Mouse (Mus musculus): Measurements from ENCODE around the gene Cx3cr1. TPM values are rescaled to one million over a fixed set of nuclear protein-coding genes. Genes with fewer than 3 reads are reported as not detected.

Gene Cx3cr1
- polyA plus RNA-seq, 1 experiment: 65.4 TPM

DNA sequence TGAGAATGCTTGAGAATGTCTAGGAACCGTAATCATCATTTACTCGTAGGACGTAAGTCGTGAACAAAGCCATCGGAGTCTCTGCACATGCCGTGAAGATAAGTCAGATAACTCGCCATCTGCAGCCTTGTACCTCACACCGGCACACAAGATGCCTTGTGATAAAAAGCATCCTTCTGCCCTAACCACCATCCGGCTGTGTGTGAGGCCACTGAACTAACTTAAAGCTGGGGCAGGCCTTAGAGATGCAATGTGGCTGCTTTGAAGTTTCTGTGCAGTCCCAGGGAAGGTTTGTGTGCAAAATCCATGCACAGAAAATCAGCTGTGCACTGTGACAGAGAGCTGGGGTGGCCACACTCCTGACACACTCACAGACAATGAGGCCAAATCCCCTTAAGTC, 14.7 kb upstream of the Cx3cr1 start:
- no peak overlapping the region for H3K27ac ChIP-seq (ENCODE audit: insufficient read depth, low read depth, low read length)
- no peak overlapping the region for H3K4me3 ChIP-seq (ENCODE audit: insufficient read depth, low read length)
- TF ChIP-seq POLR2A (IDR thresholded peaks at IDR 0.05; ENCODE audit: borderline replicate concordance, low read depth, low read length) (no peak), CTCF (IDR thresholded peaks at IDR 0.05; ENCODE audit: low read depth, low read length) (no peak)
- no peaks in the 10 kb centered on the region for H3K4me1 ChIP-seq (ENCODE audit: control insufficient read depth, insufficient read depth, low read length)

DNA sequence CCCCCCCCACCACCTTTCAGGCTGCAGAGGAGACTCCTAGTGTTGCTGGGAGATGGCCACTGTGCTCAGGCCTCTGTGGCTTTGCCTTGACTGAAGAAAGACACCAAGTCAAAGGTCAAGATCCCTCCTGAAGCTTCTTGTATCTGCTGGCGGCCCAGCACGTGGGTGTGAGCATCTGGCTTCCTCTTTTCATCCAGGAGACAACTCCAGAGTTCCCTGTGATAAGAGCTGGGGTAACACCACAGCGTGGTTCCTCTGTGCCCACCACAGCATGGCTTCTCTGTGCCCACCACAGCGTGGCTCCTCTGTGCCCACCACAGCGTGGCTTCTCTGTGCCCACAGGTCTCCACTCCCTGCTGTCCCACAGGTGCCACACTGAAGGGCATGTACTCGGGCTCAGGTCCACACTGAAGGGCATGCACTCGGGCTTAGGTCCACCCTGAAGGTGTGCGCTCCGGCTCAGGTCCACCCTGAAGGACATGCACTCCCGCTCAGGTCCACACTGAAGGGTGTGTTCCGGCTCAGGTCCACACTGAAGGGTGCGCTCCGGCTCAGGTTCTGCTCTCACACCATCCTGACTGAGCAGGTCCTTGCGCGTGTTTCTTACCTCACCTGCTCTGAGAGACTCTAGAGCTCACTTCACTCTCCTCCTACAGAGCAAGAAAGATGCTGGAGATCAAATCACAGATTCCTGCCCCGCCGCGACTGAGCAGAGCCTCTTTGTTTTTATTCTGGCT, 13.6 kb upstream of the Cx3cr1 start:
- no peak overlapping the region for H3K27ac ChIP-seq (ENCODE audit: insufficient read depth, low read depth, low read length)
- no peak overlapping the region for H3K4me3 ChIP-seq (ENCODE audit: insufficient read depth, low read length)
- no peaks in the 10 kb centered on the region for H3K4me1 ChIP-seq (ENCODE audit: control insufficient read depth, insufficient read depth, low read length)
- no peak for TF ChIP-seq CTCF (IDR thresholded peaks at IDR 0.05; ENCODE audit: low read depth, low read length)
- TF ChIP-seq POLR2A (IDR thresholded peaks at IDR 0.05; ENCODE audit: borderline replicate concordance, low read depth, low read length): no peak

DNA sequence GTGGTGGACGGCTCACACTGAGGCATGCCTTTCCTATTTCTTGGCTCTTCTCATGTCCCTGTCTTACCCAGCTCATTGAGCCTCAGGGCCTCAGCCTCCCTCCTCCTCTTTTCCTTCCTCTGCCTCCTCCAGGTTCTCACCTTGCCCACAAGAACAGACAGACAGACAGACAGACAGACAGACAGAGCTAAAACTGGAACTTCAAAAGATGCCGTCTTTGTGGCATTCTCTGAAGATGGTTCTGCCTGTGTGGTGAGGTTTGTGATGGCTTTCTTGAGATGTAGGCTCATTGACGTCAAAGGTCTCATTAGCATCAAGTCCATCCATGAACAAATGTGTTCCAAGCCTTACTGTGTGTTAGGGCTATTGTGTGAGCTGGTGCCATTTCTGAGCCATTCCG, 13.0 kb upstream of the Cx3cr1 start:
- TF ChIP-seq POLR2A (IDR thresholded peaks at IDR 0.05; ENCODE audit: borderline replicate concordance, low read depth, low read length): no peak
- no peak for TF ChIP-seq CTCF (IDR thresholded peaks at IDR 0.05; ENCODE audit: low read depth, low read length)
- Histone ChIP-seq H3K4me1 (ENCODE audit: control insufficient read depth, insufficient read depth, low read length) (no peaks in the 10 kb centered on the region), H3K27ac (ENCODE audit: insufficient read depth, low read depth, low read length) (no peak overlapping the region), H3K4me3 (ENCODE audit: insufficient read depth, low read length) (no peak overlapping the region)

- no peak overlapping the region for H3K27ac ChIP-seq (ENCODE audit: insufficient read depth, low read depth, low read length)
- no peak for TF ChIP-seq CTCF (IDR thresholded peaks at IDR 0.05; ENCODE audit: low read depth, low read length)
- TF ChIP-seq POLR2A (IDR thresholded peaks at IDR 0.05; ENCODE audit: borderline replicate concordance, low read depth, low read length): no peak
- H3K4me1 ChIP-seq (ENCODE audit: control insufficient read depth, insufficient read depth, low read length): no peaks in the 10 kb centered on the region
- no peak overlapping the region for H3K4me3 ChIP-seq (ENCODE audit: insufficient read depth, low read length)
Measured at GRCm38 (mm10) chr9:120081967-120082366, 12.3 kb upstream of the Cx3cr1 start.

DNA sequence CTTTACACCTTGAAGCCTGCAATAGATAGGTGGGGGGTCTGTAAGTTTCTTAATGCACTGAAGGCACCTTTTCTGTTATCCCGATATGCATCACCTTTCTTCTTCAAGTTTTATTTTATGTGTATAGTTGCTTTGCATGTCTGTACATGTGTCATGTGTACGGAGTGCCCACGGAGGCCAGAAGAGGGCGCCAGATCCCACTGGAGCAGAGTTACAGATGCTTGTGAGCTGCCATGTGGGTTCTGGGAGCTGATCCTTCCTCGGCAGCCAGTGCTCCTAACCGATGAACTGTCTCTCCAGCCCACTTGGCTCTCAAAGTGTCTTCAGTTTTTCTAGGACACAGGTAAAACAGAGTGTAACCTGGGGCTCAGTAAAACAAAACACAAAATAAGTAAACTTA, 11.6 kb upstream of the Cx3cr1 start:
- TF ChIP-seq POLR2A (IDR thresholded peaks at IDR 0.05; ENCODE audit: borderline replicate concordance, low read depth, low read length) (no peak), CTCF (IDR thresholded peaks at IDR 0.05; ENCODE audit: low read depth, low read length) (no peak)
- H3K4me1 ChIP-seq (ENCODE audit: control insufficient read depth, insufficient read depth, low read length): no peaks in the 10 kb centered on the region
- no peak overlapping the region for H3K27ac ChIP-seq (ENCODE audit: insufficient read depth, low read depth, low read length)
- H3K4me3 ChIP-seq (ENCODE audit: insufficient read depth, low read length): no peak overlapping the region

DNA sequence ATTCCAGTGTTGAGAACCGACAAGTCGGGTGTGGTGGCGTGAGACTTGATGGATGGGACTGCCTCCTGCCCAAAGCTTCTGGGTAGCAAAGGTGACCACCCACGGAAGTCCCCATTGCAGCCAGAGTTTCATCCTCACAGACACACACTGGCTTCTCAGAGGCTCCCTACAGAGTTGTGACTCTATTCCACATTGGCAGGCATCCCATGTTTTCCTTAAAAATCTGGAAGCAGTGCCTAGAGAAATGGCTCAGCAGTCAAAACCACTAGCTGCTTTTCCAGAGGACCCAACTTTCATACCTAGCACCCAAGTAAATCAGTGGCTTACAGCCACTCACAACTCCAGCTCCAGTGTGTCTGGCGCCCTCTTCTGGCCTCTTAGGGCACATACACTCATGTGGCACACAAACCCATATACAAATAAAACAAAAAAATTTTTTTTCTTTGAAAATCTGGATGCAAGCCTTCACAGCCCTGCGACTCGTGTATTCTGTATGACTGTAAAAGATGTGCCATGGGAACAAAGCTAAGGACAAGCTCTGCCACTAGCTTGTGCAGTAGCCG, 10.9 kb upstream of the Cx3cr1 start:
- TF ChIP-seq POLR2A (IDR thresholded peaks at IDR 0.05; ENCODE audit: borderline replicate concordance, low read depth, low read length) (no peak), CTCF (IDR thresholded peaks at IDR 0.05; ENCODE audit: low read depth, low read length) (no peak)
- H3K4me1 ChIP-seq (ENCODE audit: control insufficient read depth, insufficient read depth, low read length): no peaks in the 10 kb centered on the region
- no peak overlapping the region for H3K27ac ChIP-seq (ENCODE audit: insufficient read depth, low read depth, low read length)
- H3K4me3 ChIP-seq (ENCODE audit: insufficient read depth, low read length): no peak overlapping the region

DNA sequence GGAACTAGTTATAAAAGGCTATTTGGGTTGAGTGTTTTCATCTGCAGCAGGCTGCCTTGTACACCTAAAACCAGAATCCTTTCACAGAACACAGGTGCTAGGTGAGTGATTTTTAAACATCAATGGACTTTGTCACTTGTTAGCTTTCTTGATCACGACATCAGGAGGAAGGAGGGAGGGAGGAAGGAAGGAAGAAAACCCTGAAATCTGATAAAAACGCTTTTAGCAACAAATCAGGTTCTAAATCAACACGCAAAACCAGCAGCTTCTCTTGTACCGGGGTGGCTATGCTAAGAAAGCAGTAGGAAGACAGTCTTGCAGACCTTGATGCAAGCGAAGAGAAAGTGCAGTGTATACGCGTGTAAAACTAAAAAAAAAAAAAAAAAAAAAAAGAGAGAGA, 10.2 kb upstream of the Cx3cr1 start:
- H3K4me1 ChIP-seq (ENCODE audit: control insufficient read depth, insufficient read depth, low read length): no peaks in the 10 kb centered on the region
- H3K27ac ChIP-seq (ENCODE audit: insufficient read depth, low read depth, low read length): no peak overlapping the region
- TF ChIP-seq CTCF (IDR thresholded peaks at IDR 0.05; ENCODE audit: low read depth, low read length): no peak
- no peak overlapping the region for H3K4me3 ChIP-seq (ENCODE audit: insufficient read depth, low read length)

- TF ChIP-seq CTCF (IDR thresholded peaks at IDR 0.05; ENCODE audit: low read depth, low read length) (no peak), POLR2A (IDR thresholded peaks at IDR 0.05; ENCODE audit: borderline replicate concordance, low read depth, low read length) (no peak)
- Histone ChIP-seq H3K4me3 (ENCODE audit: insufficient read depth, low read length) (no peak overlapping the region), H3K27ac (ENCODE audit: insufficient read depth, low read depth, low read length) (no peak overlapping the region)
Measured at GRCm38 (mm10) chr9:120078241-120078640, 8.6 kb upstream of the Cx3cr1 start.

DNA sequence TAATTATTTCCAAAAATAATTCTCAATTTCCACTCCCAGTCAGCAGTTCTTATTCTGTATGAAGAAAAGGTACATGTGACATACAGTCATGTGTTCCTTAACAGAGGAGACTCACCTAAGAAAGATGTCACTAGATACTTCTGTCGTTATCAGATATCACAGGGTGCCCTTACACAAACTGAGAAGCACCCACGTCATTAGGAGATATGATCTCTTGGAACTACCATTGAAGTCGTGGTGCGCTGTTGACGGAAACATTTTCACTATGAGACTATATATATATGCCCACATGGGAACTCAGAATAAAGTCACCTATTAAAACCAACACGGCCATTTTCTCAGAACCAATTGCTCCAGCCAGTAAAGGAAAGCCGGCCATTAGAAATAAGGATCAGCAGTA, 4.8 kb upstream of the Cx3cr1 start:
- Histone ChIP-seq H3K27ac (ENCODE audit: insufficient read depth, low read depth, low read length) (no peak overlapping the region), H3K4me1 (ENCODE audit: control insufficient read depth, insufficient read depth, low read length) (peaks cover 23% of the 10 kb centered on the region), H3K4me3 (ENCODE audit: insufficient read depth, low read length) (no peak overlapping the region)
- no peak for TF ChIP-seq CTCF (IDR thresholded peaks at IDR 0.05; ENCODE audit: low read depth, low read length)
- TF ChIP-seq POLR2A (IDR thresholded peaks at IDR 0.05; ENCODE audit: borderline replicate concordance, low read depth, low read length): no peak

More at GRCm38 (mm10) chr9:120078241-120078640, 8.6 kb upstream of the Cx3cr1 start:
- H3K4me1 ChIP-seq (ENCODE audit: control insufficient read depth, insufficient read depth, low read length): no peaks in the 10 kb centered on the region

GRCm38 (mm10) chr9:120073169-120073568, 3.5 kb upstream of the Cx3cr1 start:
- H3K27ac ChIP-seq (ENCODE audit: insufficient read depth, low read depth, low read length): no peak overlapping the region
- TF ChIP-seq POLR2A (IDR thresholded peaks at IDR 0.05; ENCODE audit: borderline replicate concordance, low read depth, low read length) (no peak), CTCF (IDR thresholded peaks at IDR 0.05; ENCODE audit: low read depth, low read length) (peak; percentile 91)
- H3K4me1 ChIP-seq (ENCODE audit: control insufficient read depth, insufficient read depth, low read length): peaks cover 34% of the 10 kb centered on the region
- no peak overlapping the region for H3K4me3 ChIP-seq (ENCODE audit: insufficient read depth, low read length)

All from bone marrow macrophage, adult 2 months (primary cell).